Mouse (Mus musculus): ENCODE results near the gene Trnp1. TPM values are rescaled to one million over a fixed set of nuclear protein-coding genes. Genes with fewer than 3 reads are reported as not detected.
A peak's percentile ranks its signal among the peaks of the same experiment; 100 is the strongest.

Gene Trnp1
- polyA plus RNA-seq (2015; fragmentation: Nextera tagmentation; extraction: Ambion mirVana): 0.34 TPM in 1 of 2 replicates, not detected in the other

DNA sequence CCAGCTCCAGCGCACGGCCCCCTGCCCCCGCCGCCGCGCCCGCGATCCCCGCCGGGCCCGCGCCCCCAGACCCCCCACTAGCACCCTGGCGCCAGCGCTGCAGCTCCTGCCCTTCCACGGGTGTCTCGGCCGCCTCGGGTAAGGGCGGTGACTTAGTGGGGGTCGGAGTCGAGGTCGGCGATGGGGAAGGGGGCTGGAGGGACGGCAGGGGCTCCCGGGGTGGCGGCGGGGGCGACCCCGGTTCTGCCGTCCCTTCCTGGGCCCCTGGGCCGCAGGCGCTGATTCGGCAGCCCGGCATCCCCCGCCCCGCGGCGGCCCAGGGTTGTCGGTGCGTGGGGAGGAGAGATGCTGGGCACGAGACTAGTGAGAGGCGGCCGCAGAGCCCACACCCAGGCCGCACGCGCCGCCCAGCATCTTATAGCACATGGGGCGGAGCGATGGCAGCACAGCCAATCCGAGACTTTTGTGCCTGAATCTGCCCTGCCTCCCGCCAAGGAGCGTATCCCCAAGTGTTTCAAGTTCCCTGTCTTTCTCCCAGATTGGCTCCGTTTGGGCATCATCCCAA, at the start of gene Trnp1:
Gene Trnp1, minus strand, starts transcription at position 391 of the 565 bp plus-strand sequence.
- TF ChIP-seq CTCF (IDR thresholded peaks at IDR 0.05; ENCODE audit: low read depth): no peak
- TF ChIP-seq EP300 (IDR thresholded peaks at IDR 0.05; ENCODE audit: low read depth): no peak
- no peaks in the 10 kb centered on the region for H3K9me3 ChIP-seq (ENCODE audit: low read length)
- peaks cover 77% of the 10 kb centered on the region for H3K27me3 ChIP-seq (ENCODE audit: insufficient read depth, low read length)
- DNase-seq (peak; percentile 60), ATAC-seq (peak; percentile 56)
- H3K4me2 ChIP-seq (ENCODE audit: low read depth, low read length): peak within 1 kb of the TSS; percentile 76
- H3K9ac ChIP-seq (replicated peaks): peak within 1 kb of the TSS; percentile 21; the same call in 1 of the 2 replicates
- no peaks in the 10 kb centered on the region for H3K36me3 ChIP-seq (replicated peaks; ENCODE audit: insufficient read depth, low read length)
- H3K4me3 ChIP-seq (ENCODE audit: low read depth, low read length): peak within 1 kb of the TSS; percentile 48
- peaks cover 17% of the 10 kb centered on the region for H3K4me1 ChIP-seq (ENCODE audit: insufficient read depth)
- 3% methylated on average over 35 of the region's 53 CpGs for WGBS (ENCODE audit: insufficient replicate concordance)
- H3K27ac ChIP-seq (ENCODE audit: low read depth): no peak within 1 kb of the TSS

DNA sequence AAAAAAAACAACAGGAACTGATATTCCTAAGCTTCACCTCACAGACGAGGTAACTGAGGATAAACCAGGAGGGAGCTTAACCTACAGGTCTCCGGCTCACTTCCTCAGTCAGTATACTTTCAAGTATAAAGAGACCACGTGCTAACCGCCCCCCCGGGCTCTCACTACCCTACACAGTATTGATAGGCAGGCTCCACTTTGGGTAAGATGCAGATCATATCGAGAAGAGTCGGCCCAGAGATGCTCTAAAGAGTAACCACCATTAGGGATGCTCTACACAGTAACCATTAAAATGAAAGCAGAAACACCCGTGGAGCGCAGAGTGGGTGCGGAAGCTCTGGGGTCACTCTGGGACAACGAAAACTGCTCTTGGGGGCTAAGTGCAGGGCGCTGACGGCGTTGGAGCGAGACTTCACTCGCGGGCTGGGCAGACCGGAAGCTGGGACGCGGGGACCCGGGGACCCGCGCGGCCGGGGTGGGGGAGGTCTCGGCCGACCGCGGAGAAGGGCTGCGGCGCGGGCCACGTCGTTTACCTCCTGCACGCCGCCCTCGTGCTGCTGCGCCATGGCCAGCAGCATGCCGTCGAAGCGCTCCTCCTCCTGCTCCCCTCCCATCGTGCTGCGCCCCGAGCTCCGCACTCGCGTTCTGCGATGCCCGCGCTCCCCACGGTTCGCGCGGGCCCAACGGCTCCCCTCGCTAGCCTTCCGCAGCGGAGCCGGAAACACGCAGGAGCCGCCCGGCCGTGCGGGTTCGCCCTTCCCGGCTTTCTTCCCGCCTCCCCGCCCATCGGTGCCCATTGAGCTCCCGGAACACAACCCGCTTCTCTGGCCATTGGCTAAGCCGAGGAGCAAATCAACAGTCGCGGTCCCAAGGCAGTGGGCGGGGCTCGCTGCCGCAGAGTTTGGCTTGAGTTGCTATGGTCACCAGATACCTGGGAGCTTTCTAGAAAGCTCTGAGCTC, 47.2 kb upstream of the Trnp1 start, which contains the start of gene Nudc:
Gene Nudc, minus strand, starts transcription at position 725 of the 960 bp plus-strand sequence.
- 3% methylated on average over 63 of the region's 77 CpGs for WGBS (ENCODE audit: insufficient replicate concordance)
- H3K4me3 ChIP-seq (ENCODE audit: low read depth, low read length): peak within 1 kb of the TSS; percentile 79
- peak; percentile 99 for ATAC-seq
- peak within 1 kb of the TSS; percentile 76 for H3K27ac ChIP-seq (ENCODE audit: low read depth)
- peaks cover 14% of the 10 kb centered on the region for H3K4me1 ChIP-seq (ENCODE audit: insufficient read depth)
- peaks cover 4% of the 10 kb centered on the region; the same call in 1 of the 2 replicates for H3K36me3 ChIP-seq (replicated peaks; ENCODE audit: insufficient read depth, low read length)
- peak; percentile 96 for DNase-seq
- no peaks in the 10 kb centered on the region for H3K27me3 ChIP-seq (ENCODE audit: insufficient read depth, low read length)
- H3K4me2 ChIP-seq (ENCODE audit: low read depth, low read length): peak within 1 kb of the TSS; percentile 90
- peak within 1 kb of the TSS; percentile 80 for H3K9ac ChIP-seq (replicated peaks)
- no peaks in the 10 kb centered on the region for H3K9me3 ChIP-seq (ENCODE audit: low read length)
- TF ChIP-seq EP300 (IDR thresholded peaks at IDR 0.05; ENCODE audit: low read depth): no peak
- no peak for TF ChIP-seq CTCF (IDR thresholded peaks at IDR 0.05; ENCODE audit: low read depth)

- no peak for DNase-seq
Measured at GRCm38 (mm10) chr4:133536652-133537051, 38.3 kb upstream of the Trnp1 start.

DNA sequence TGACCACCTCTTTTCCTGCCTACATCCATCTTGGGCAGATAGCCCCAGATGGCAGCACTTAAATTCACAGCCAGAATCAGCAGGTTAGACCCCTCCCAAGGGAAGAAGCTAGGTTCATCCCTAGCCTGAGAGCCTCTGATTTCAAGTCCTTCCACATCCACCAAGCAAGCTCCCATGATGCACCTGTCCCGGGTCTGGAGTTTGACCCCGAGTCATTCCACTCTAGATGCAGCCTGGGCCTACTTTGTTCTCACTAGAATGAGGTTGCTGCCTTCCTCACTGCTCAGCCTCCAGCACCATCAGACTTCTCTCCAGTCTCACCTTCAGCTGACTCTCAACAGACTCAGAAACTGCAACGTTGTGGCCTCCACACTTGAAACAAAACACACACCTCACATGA, 37.7 kb upstream of the Trnp1 start:
- H3K36me3 ChIP-seq (replicated peaks; ENCODE audit: insufficient read depth, low read length): peaks cover 79% of the 10 kb centered on the region
- no peak for TF ChIP-seq CTCF (IDR thresholded peaks at IDR 0.05; ENCODE audit: low read depth)
- H3K27ac ChIP-seq (ENCODE audit: low read depth): no peak overlapping the region
- H3K27me3 ChIP-seq (ENCODE audit: insufficient read depth, low read length): no peaks in the 10 kb centered on the region
- ATAC-seq (no peak), DNase-seq (no peak)
- H3K4me1 ChIP-seq (ENCODE audit: insufficient read depth): no peaks in the 10 kb centered on the region
- H3K9me3 ChIP-seq (ENCODE audit: low read length): no peaks in the 10 kb centered on the region
- 64% methylated on average over 3 of the region's 3 CpGs for WGBS (ENCODE audit: insufficient replicate concordance)
- H3K9ac ChIP-seq (replicated peaks): no peak overlapping the region
- H3K4me3 ChIP-seq (ENCODE audit: low read depth, low read length): no peak overlapping the region
- H3K4me2 ChIP-seq (ENCODE audit: low read depth, low read length): no peak overlapping the region

More at GRCm38 (mm10) chr4:133536652-133537051, 38.3 kb upstream of the Trnp1 start:
- no peak overlapping the region for H3K27ac ChIP-seq (ENCODE audit: low read depth)
- ATAC-seq: no peak
- H3K9ac ChIP-seq (replicated peaks): no peak overlapping the region
- no peak overlapping the region for H3K4me2 ChIP-seq (ENCODE audit: low read depth, low read length)
- no peaks in the 10 kb centered on the region for H3K9me3 ChIP-seq (ENCODE audit: low read length)
- no peak for TF ChIP-seq CTCF (IDR thresholded peaks at IDR 0.05; ENCODE audit: low read depth)
- TF ChIP-seq EP300 (IDR thresholded peaks at IDR 0.05; ENCODE audit: low read depth): no peak
- 78% methylated on average over 5 of the region's 5 CpGs for WGBS (ENCODE audit: insufficient replicate concordance)
- no peak overlapping the region for H3K4me3 ChIP-seq (ENCODE audit: low read depth, low read length)
- no peaks in the 10 kb centered on the region for H3K27me3 ChIP-seq (ENCODE audit: insufficient read depth, low read length)
- peaks cover 78% of the 10 kb centered on the region for H3K36me3 ChIP-seq (replicated peaks; ENCODE audit: insufficient read depth, low read length)
- no peaks in the 10 kb centered on the region for H3K4me1 ChIP-seq (ENCODE audit: insufficient read depth)

DNA sequence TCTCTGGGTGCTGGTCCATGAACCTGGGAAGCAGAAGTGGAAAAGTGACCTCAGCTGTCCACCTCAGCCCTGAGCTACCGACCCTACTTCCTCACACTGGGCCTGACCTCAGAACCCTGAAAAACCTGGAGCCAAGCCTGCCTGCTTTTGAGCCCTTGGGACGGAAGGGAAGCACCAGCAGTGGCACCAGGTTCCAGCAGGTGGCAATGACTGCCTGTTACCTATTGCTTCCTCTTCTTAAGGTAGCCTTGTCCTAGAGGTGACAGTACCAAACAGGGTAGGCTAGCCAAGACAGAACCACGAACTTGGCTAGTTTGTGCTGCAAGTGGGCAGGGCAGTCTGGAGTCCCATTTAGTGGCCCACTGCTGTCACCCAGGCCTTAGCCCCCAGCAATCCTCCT, 34.4 kb upstream of the Trnp1 start:
- H3K36me3 ChIP-seq (replicated peaks; ENCODE audit: insufficient read depth, low read length): peaks cover 55% of the 10 kb centered on the region
- 68% methylated on average over 3 of the region's 3 CpGs for WGBS (ENCODE audit: insufficient replicate concordance)
- H3K9ac ChIP-seq (replicated peaks): no peak overlapping the region
- TF ChIP-seq EP300 (IDR thresholded peaks at IDR 0.05; ENCODE audit: low read depth) (no peak), CTCF (IDR thresholded peaks at IDR 0.05; ENCODE audit: low read depth) (0 out of 2 replicates have a peak, but pooled peaks have one; percentile 21)
- no peak overlapping the region for H3K27ac ChIP-seq (ENCODE audit: low read depth)
- no peak overlapping the region for H3K4me2 ChIP-seq (ENCODE audit: low read depth, low read length)
- H3K27me3 ChIP-seq (ENCODE audit: insufficient read depth, low read length): no peaks in the 10 kb centered on the region
- no peaks in the 10 kb centered on the region for H3K4me1 ChIP-seq (ENCODE audit: insufficient read depth)
- H3K4me3 ChIP-seq (ENCODE audit: low read depth, low read length): no peak overlapping the region
- no peaks in the 10 kb centered on the region for H3K9me3 ChIP-seq (ENCODE audit: low read length)
- no peak for DNase-seq
- ATAC-seq: no peak

GRCm38 (mm10) chr4:133527788-133528187, 29.4 kb upstream of the Trnp1 start:
- TF ChIP-seq EP300 (IDR thresholded peaks at IDR 0.05; ENCODE audit: low read depth) (no peak), CTCF (IDR thresholded peaks at IDR 0.05; ENCODE audit: low read depth) (no peak)
- Histone ChIP-seq H3K9me3 (ENCODE audit: low read length) (no peaks in the 10 kb centered on the region), H3K36me3 (replicated peaks; ENCODE audit: insufficient read depth, low read length) (peaks cover 12% of the 10 kb centered on the region), H3K9ac (replicated peaks) (no peak overlapping the region), H3K27ac (ENCODE audit: low read depth) (no peak overlapping the region), H3K4me3 (ENCODE audit: low read depth, low read length) (no peak overlapping the region), H3K4me1 (ENCODE audit: insufficient read depth) (no peaks in the 10 kb centered on the region), H3K4me2 (ENCODE audit: low read depth, low read length) (no peak overlapping the region), H3K27me3 (ENCODE audit: insufficient read depth, low read length) (no peaks in the 10 kb centered on the region)
- WGBS (ENCODE audit: insufficient replicate concordance): 69% methylated on average over 16 of the region's 16 CpGs
- ATAC-seq (no peak), DNase-seq (no peak)
